Mouse (Mus musculus) heart, embryonic 15.5 days (tissue): ENCODE data around the gene Ppp2r5e. TPM values are rescaled to one million over a fixed set of nuclear protein-coding genes. Genes with fewer than 3 reads are reported as not detected.
"Not testable (repeated sequence)": the region's sequence is repeated elsewhere in the genome, so short reads cannot be mapped to it uniquely, and the experiment has no call there.

ENCODE experiments used
- ATAC-seq: fragments of 200-750 bp; cut with Nextera tagmentation; replicated peaks from 2 replicates; pipeline ENCODE4 v1.8.0; 2017; ENCODE audit warnings: low read depth, moderate TSS enrichment; ENCODE audit not compliant: insufficient number of reproducible peaks, insufficient read depth, low FRiP score
- H3K27ac ChIP-seq: fragments of 300-500 bp; sonication (generic); 2 replicates; pipeline ENCODE4 v1.5.1; 2015; ENCODE audit warnings: mild to moderate bottlenecking, inconsistent platforms
- H3K27me3 ChIP-seq: fragments of 300-500 bp; sonication (generic); 2 replicates; pipeline ENCODE4 v1.6.1; 2015; ENCODE audit warnings: inconsistent platforms
- H3K36me3 ChIP-seq: fragments of 300-500 bp; sonication (generic); 2 replicates; pipeline ENCODE4 v1.6.1; 2015; ENCODE audit warnings: mild to moderate bottlenecking, inconsistent platforms
- H3K4me1 ChIP-seq: fragments of 300-500 bp; sonication (generic); replicated peaks from 2 replicates; pipeline ENCODE4 v1.6.1; 2015; ENCODE audit warnings: inconsistent platforms
- H3K4me2 ChIP-seq: fragments of 300-500 bp; sonication (generic); 2 replicates; pipeline ENCODE4 v1.6.1; 2015; ENCODE audit warnings: inconsistent platforms, mild to moderate bottlenecking, moderate library complexity
- H3K4me3 ChIP-seq: fragments of 300-500 bp; sonication (generic); 2 replicates; pipeline ENCODE4 v1.5.1; 2015; ENCODE audit warnings: mild to moderate bottlenecking, inconsistent platforms
- H3K9ac ChIP-seq: fragments of 300-500 bp; sonication (generic); 2 replicates; pipeline ENCODE4 v1.6.1; 2015; ENCODE audit warnings: mild to moderate bottlenecking, inconsistent platforms
- H3K9me3 ChIP-seq: fragments of 300-500 bp; sonication (generic); replicated peaks from 2 replicates; pipeline ENCODE4 v1.6.1; 2016; ENCODE audit warnings: inconsistent platforms
- WGBS: fragments of 180-500 bp; shearing (Covaris S2); methylation state at CpG from one replicate; pipeline ENCODE4 v1.1.7; 2015; ENCODE audit warnings: mixed read lengths; 5-methylcytosine and 5-hydroxymethylcytosine counted together
- polyA plus RNA-seq: library from polyadenylated mRNA; unstranded; fragments of >200 nt; fragmentation: Nextera tagmentation; extraction: Ambion mirVana; gene quantifications from 2 replicates; pipeline ENCODE4 v1.2.1, GENCODE M21; 2015

Gene Ppp2r5e
- polyA plus RNA-seq, 1 experiment from 2014 or later, result 11.4 TPM

DNA sequence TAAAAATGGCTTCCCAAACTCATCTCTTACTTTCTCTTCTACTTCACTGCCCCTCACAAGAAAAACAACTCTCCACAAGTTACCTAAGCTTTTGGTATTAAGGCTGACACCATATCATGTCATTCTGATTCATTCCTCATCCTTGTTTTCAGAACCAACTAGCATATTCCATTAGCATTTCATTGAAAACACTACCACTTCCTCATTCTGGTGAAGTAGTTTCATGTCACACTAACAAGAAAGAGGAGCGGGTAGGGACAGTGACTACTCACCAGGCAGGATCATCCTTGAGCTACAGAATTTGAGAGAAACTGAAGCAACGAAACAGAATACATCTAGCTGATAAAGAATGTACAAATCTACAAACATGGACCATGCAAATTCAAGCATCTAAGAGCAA is 84.5 kb downstream of the Ppp2r5e start:
- ATAC-seq, result no peak
- Histone ChIP-seq H3K4me3 (no peak overlapping the region), H3K4me1 (peaks cover 12% of the 10 kb centered on the region), H3K27me3 (no peaks in the 10 kb centered on the region), H3K9me3 (no peaks in the 10 kb centered on the region), H3K9ac (no peak overlapping the region), H3K36me3 (no peaks in the 10 kb centered on the region), H3K27ac (no peak overlapping the region), H3K4me2 (no peak overlapping the region)
- 87% methylated on average over 2 of the region's 2 CpGs for WGBS

DNA sequence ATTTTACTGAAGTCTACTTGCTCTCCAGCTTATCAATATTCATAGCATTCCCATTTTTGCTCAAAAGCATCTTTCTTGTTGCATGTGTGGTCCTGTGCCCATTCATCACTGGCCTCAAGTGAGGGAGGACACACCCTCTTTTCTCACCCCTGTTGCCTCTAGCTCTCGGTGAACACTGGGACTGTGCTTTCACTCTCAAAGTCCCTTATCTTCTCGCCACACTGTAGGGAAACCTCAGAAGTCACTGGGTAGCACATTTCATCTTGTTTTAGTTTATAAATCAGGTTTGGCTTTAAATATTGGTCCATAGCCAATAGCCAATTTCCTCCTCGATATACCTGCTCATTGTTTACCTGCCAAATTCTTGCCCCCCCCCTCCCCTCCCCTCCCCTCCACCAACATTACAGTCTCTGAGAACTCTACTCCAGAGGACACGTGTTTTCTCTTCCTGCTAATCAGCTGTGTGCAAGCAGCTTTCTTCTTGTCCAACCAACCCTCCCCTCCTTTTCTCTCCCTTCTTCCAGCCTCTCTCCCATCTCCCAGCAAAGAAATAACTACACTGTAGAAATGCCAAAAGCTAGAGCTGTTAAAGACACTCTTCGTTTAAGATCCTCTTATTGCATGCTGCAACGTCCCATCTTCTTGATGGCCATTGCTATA is 90.9 kb downstream of the Ppp2r5e start:
- Histone ChIP-seq H3K9ac (no peak overlapping the region), H3K4me1 (peaks cover 23% of the 10 kb centered on the region), H3K27me3 (no peaks in the 10 kb centered on the region), H3K36me3 (no peaks in the 10 kb centered on the region), H3K4me2 (no peak overlapping the region), H3K4me3 (no peak overlapping the region), H3K27ac (no peak overlapping the region), H3K9me3 (no peaks in the 10 kb centered on the region)
- 52% methylated on average over 6 of the region's 6 CpGs for WGBS
- no peak for ATAC-seq

DNA sequence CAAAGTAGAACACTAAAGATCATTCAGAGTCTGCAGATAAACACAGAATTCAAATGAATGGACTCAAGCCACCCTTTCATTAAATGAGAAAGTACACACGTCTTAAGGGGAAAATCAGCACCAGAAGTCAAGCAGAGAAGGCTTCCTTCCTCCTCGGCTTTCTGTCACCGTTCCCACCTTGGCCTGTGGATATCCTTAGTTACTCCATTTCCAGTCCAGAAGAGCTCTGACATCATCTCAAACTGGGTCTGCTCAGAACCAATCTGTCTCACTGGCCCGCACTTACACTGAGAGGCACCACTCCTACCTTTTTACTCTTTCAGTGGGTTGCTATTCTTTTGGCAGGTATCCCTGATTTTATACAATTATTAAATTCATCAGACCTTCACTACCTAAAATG is 93.4 kb downstream of the Ppp2r5e start:
- no peak overlapping the region for H3K4me2 ChIP-seq
- no peak for ATAC-seq
- 78% methylated on average over 4 of the region's 4 CpGs for WGBS
- no peak overlapping the region for H3K4me3 ChIP-seq
- no peak overlapping the region for H3K27ac ChIP-seq
- no peaks in the 10 kb centered on the region for H3K9me3 ChIP-seq
- no peaks in the 10 kb centered on the region for H3K36me3 ChIP-seq
- H3K9ac ChIP-seq, result no peak overlapping the region
- H3K27me3 ChIP-seq, result no peaks in the 10 kb centered on the region
- H3K4me1 ChIP-seq, result peaks cover 23% of the 10 kb centered on the region

DNA sequence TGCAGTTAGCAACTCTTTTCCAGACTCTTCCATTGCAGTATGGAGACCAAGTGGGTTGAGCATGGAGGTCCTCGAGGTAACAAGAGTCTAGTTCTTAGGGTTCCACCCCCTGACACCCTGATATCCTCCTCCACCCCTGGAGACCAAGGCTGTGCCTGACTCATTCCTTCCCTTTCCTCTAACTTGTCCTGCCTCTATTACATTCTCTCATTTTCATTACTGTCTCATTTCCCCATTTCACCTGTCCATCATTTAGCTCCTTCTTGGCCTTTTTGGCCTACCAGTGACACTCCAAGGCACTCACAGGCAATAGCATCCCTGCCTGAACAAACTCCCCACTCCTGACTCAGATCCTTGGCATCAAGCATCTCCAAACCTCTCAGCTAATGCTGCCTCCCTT is 98.3 kb downstream of the Ppp2r5e start:
- no peak for ATAC-seq
- Histone ChIP-seq H3K4me3 (no peak overlapping the region), H3K27me3 (no peaks in the 10 kb centered on the region), H3K9ac (no peak overlapping the region), H3K4me2 (no peak overlapping the region), H3K27ac (no peak overlapping the region), H3K9me3 (no peaks in the 10 kb centered on the region), H3K36me3 (no peaks in the 10 kb centered on the region), H3K4me1 (no peaks in the 10 kb centered on the region; the same call in 1 of the 2 replicates)
- 87% methylated on average over 1 of the region's 1 CpGs for WGBS

DNA sequence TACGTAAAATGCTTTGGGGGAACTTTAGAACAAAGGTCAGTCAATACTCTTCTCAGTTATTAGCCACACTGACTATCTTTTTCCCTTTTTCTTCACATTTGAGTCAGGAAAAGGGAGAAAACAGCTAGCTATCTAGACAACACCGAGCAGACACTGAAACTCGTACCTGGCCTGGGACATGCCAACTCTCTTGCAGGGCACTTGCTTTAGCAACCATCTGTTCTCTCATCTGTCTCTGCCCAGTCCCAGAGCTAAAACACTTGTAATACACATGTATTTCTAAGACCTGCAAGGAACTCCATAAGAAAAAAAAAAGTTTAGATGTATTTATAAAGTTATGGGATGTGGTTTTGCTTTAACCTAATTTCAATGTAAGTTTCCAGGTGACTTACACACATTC is 100.4 kb downstream of the Ppp2r5e start:
- no peak overlapping the region for H3K4me3 ChIP-seq
- no peak overlapping the region for H3K4me2 ChIP-seq
- ATAC-seq, result no peak
- 93% methylated on average over 3 of the region's 3 CpGs for WGBS
- H3K4me1 ChIP-seq, result no peaks in the 10 kb centered on the region
- H3K27ac ChIP-seq, result no peak overlapping the region
- H3K27me3 ChIP-seq, result no peaks in the 10 kb centered on the region
- H3K9me3 ChIP-seq, result no peaks in the 10 kb centered on the region
- no peaks in the 10 kb centered on the region for H3K36me3 ChIP-seq
- no peak overlapping the region for H3K9ac ChIP-seq

DNA sequence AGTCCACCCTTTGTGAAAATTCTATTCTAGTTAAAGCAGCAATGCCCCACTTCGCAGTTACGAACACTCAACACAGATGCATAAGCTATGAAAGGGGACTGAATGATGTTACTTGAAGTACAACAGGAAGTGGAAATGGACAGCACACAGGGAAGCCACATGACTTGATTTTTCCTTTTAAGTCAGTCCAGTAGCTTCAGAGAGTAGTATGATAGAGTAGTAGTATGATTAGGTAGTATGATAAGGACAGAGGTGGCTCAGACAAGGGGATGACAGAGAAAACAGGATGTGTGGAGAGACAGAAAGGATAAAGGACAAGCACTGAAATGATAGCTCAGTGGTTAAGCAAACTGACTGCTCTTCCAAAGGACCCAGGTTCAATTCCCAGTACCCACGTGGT is 101.4 kb downstream of the Ppp2r5e start:
- Histone ChIP-seq H3K4me2 (no peak overlapping the region), H3K27me3 (no peaks in the 10 kb centered on the region), H3K27ac (no peak overlapping the region), H3K36me3 (no peaks in the 10 kb centered on the region), H3K9ac (no peak overlapping the region), H3K4me3 (no peak overlapping the region), H3K4me1 (no peaks in the 10 kb centered on the region), H3K9me3 (no peaks in the 10 kb centered on the region)
- ATAC-seq, result no peak
- WGBS, result 80% methylated on average over 3 of the region's 3 CpGs

DNA sequence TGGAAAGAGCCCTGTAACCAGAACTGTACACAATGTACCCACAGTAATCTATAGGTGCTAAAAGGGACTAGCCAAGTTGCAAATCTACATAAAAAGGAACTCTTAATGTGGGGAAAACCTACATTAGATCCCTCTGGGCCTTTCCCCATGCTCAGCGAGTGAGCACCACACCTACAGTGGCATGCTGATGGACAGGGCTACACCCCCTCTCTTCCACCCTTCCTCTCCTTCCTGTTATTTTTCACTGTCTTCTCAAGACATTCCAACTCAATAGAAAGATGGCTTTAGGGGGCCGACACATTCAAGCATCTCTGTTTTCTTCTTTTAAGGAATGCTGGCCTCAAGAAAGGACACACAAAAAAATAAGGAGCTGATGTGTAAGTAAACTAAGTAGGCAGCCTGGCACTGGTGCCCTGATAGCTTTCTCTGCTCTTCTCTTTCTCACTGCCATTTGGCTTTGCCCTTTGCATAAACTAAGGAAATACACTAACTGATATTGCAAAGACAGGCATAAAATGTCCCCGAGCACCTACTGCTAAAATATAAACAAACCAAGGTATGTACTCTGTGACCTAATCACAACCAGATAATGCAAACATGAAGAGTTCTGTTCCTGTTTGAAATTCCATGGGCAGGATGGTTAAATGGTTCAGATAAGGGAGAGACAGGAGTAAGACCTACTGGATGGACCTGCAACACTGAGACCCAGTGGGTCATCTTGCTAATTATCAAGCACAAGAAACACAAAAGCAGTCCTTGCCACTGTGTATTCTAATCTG is 103.3 kb downstream of the Ppp2r5e start:
- no peak overlapping the region for H3K27ac ChIP-seq
- 0 out of 2 replicates have a peak, but pooled peaks cover 3% of the 10 kb centered on the region for H3K4me1 ChIP-seq
- ATAC-seq, result no peak
- H3K27me3 ChIP-seq, result no peaks in the 10 kb centered on the region
- H3K36me3 ChIP-seq, result no peaks in the 10 kb centered on the region
- 60% methylated on average over 3 of the region's 3 CpGs for WGBS
- H3K9me3 ChIP-seq, result no peaks in the 10 kb centered on the region
- no peak overlapping the region for H3K4me2 ChIP-seq
- H3K9ac ChIP-seq, result no peak overlapping the region
- no peak overlapping the region for H3K4me3 ChIP-seq

DNA sequence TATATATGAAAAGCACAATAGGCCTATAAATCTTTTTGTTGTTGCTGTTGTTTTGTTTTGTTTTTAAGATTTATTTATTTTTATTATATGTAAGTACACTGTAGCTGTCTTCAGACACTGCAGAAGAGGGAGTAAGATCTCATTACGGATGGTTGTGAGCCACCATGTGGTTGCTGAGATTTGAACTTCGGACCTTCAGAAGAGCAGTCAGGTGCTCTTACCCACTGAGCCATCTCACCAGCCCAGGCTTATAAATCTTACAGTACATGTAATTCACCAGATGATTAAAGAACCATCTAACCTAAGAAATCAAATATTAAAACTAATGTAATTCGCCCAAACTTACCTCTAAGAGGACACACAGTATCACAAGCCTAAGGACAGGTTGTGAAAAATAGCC is 103.9 kb downstream of the Ppp2r5e start:
- H3K36me3 ChIP-seq, H3K27me3 ChIP-seq, H3K4me2 ChIP-seq, H3K4me1 ChIP-seq, H3K27ac ChIP-seq, ATAC-seq, H3K4me3 ChIP-seq, H3K9me3 ChIP-seq, H3K9ac ChIP-seq: not testable (repeated sequence)
- 93% methylated on average over 3 of the region's 3 CpGs for WGBS

DNA sequence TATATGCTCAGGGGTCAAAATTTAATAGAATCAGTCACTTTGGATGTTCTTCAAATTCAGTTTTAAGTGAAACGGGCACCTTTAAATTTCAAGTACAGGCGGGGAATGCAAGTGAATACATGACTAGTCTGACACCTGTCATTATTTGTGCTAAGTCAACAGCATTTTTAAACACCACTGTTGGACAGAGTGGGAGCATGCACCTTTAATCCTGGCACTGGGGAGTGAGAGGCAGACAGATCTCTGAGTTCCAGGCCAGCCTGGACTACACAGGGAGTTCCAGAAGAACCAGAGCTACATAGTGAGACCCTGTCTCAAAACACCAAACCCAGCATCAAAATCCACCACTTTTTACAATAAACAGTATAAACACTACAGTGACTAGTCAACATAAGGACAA is 108.5 kb downstream of the Ppp2r5e start:
- Histone ChIP-seq H3K9me3 (no peaks in the 10 kb centered on the region), H3K4me1 (0 out of 2 replicates have a peak, but pooled peaks cover 3% of the 10 kb centered on the region), H3K9ac (no peak overlapping the region), H3K27me3 (no peaks in the 10 kb centered on the region), H3K27ac (no peak overlapping the region), H3K4me2 (no peak overlapping the region), H3K36me3 (no peaks in the 10 kb centered on the region), H3K4me3 (no peak overlapping the region)
- WGBS, result 94% methylated on average over 2 of the region's 2 CpGs
- ATAC-seq, result no peak

DNA sequence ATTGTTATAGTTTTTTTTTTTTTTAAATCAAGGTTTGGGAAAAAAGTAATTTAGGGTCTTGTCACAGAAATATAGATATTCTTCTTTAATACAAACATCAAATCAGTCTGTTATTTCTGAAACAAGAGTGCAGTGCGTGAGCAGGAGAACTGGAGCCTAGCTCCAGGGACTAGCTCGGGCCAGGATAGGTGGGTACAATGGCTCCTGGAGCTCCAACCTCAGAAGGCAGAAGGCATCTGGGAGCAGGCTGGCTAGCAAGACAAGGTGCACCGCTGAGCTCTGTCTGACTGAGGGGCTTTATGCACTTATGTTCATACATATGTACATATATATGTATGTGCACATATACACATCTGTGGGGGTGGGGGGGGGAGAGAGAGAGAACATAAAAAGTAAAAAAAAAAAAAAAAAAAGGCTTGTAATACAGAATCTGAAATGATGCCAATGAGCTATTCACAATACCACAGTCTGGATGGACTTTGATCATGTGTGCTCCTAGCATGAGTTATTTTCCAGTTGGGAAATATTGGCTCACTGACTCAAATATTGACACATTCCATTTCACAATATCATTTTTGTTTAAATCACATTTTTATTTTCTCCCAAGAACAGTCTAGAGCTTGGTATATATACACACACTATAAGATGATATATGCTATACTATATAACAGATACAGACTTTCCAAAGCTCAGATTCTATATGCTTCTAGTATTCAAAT is 109.3 kb downstream of the Ppp2r5e start:
- H3K4me1 ChIP-seq, result 0 out of 2 replicates have a peak, but pooled peaks cover 3% of the 10 kb centered on the region
- no peaks in the 10 kb centered on the region for H3K27me3 ChIP-seq
- no peak for ATAC-seq
- 90% methylated on average over 3 of the region's 3 CpGs for WGBS
- no peak overlapping the region for H3K4me2 ChIP-seq
- no peak overlapping the region for H3K4me3 ChIP-seq
- H3K9me3 ChIP-seq, result no peaks in the 10 kb centered on the region
- H3K36me3 ChIP-seq, result no peaks in the 10 kb centered on the region
- H3K9ac ChIP-seq, result no peak overlapping the region
- H3K27ac ChIP-seq, result no peak overlapping the region

DNA sequence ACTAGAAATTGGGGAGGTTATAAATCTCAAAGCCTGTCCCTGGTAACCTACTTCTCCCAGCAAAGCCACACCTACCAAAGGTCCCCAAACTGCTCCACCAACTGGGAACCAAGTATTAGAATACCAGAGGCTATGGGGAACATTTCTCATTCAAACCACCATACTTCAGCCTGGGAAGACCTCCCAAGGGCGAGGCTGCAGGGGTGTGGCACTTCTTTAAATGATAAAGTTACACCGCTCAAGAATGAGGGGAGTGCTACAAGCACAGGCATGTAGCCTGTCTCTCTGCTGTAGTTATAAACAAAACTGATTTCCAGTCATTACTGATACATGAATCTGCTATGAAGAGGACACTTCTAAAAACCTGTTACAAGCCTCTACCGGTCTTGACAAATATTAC is 113.3 kb downstream of the Ppp2r5e start:
- Histone ChIP-seq H3K9me3 (no peaks in the 10 kb centered on the region), H3K36me3 (no peaks in the 10 kb centered on the region), H3K4me3 (no peak overlapping the region), H3K4me2 (no peak overlapping the region), H3K9ac (no peak overlapping the region), H3K27ac (no peak overlapping the region), H3K27me3 (no peaks in the 10 kb centered on the region), H3K4me1 (peaks cover 3% of the 10 kb centered on the region; the same call in 1 of the 2 replicates)
- ATAC-seq, result no peak
- 80% methylated on average over 3 of the region's 3 CpGs for WGBS
